Mouse (Mus musculus) heart, embryonic 16.5 days (tissue): ENCODE results near the gene Guk1. TPM values are rescaled to one million over a fixed set of nuclear protein-coding genes. Genes with fewer than 3 reads are reported as not detected.

Source experiments
- ATAC-seq: fragments of 200-750 bp; cut with Nextera tagmentation; replicated peaks from 2 replicates; pipeline ENCODE4 v1.8.0; 2017; ENCODE audit warnings: moderate number of reproducible peaks; ENCODE audit not compliant: insufficient read depth, low FRiP score; ENCODE audit errors: extremely low read depth
- H3K27ac ChIP-seq: fragments of 300-500 bp; sonication (generic); 2 replicates; pipeline ENCODE4 v1.5.1; 2014; ENCODE audit warnings: mild to moderate bottlenecking, low read length, control low read depth, moderate library complexity
- H3K27me3 ChIP-seq: fragments of 300-500 bp; sonication (generic); 2 replicates; pipeline ENCODE4 v1.6.1; 2014; ENCODE audit warnings: low read length, mixed read lengths; ENCODE audit not compliant: control insufficient read depth, insufficient read depth
- H3K36me3 ChIP-seq: fragments of 300-500 bp; sonication (generic); 2 replicates; pipeline ENCODE4 v1.6.1; 2014; ENCODE audit not compliant: control insufficient read depth, insufficient read depth
- H3K4me1 ChIP-seq: fragments of 300-500 bp; sonication (generic); 2 replicates; pipeline ENCODE4 v1.6.1; 2014; ENCODE audit warnings: low read length, mixed read lengths; ENCODE audit not compliant: control insufficient read depth, insufficient read depth
- H3K4me2 ChIP-seq: fragments of 300-500 bp; sonication (generic); 2 replicates; pipeline ENCODE4 v1.6.1; 2014; ENCODE audit warnings: low read depth, mild to moderate bottlenecking, control low read depth, low read length
- H3K4me3 ChIP-seq: fragments of 300-500 bp; sonication (generic); 2 replicates; pipeline ENCODE4 v1.5.1; 2014; ENCODE audit warnings: mild to moderate bottlenecking, control low read depth, low read length
- H3K9ac ChIP-seq: fragments of 300-500 bp; sonication (generic); 2 replicates; pipeline ENCODE4 v1.6.1; 2014; ENCODE audit warnings: low read length, control low read depth
- H3K9me3 ChIP-seq: fragments of 300-500 bp; sonication (generic); replicated peaks from 2 replicates; pipeline ENCODE4 v1.6.1; 2016; ENCODE audit warnings: low read length; ENCODE audit not compliant: control insufficient read depth
- WGBS: fragments of 180-500 bp; shearing (Covaris S2); extraction: QIAGEN DNeasy Blood & Tissue Kit; methylation state at CpG from one replicate; pipeline ENCODE4 v1.1.7; 2014; 5-methylcytosine and 5-hydroxymethylcytosine counted together
- polyA plus RNA-seq: library from polyadenylated mRNA; unstranded; fragments of >200 nt; fragmentation: Nextera tagmentation; extraction: Ambion mirVana; gene quantifications from 2 replicates; pipeline ENCODE4 v1.2.1, GENCODE M21; 2015

The Guk1 gene
- polyA plus RNA-seq, 1 experiment from 2014 or later = 130 TPM

GRCm38 (mm10) chr11:59141772-59142370 is 50.1 kb downstream of the Guk1 start:
- peaks cover 5% of the 10 kb centered on the region for H3K27me3 ChIP-seq
- ATAC-seq = no peak
- H3K9me3 ChIP-seq = no peaks in the 10 kb centered on the region; the same call in 1 of the 2 replicates
- peaks cover 14% of the 10 kb centered on the region for H3K4me1 ChIP-seq
- H3K4me2 ChIP-seq = peak overlapping the region; percentile 55
- no peak overlapping the region; the same call in 1 of the 2 replicates for H3K4me3 ChIP-seq
- peak overlapping the region; percentile 40 for H3K9ac ChIP-seq
- H3K27ac ChIP-seq = no peak overlapping the region
- H3K36me3 ChIP-seq = no peaks in the 10 kb centered on the region
- WGBS = 8% methylated on average over 14 of the region's 14 CpGs

GRCm38 (mm10) chr11:59138537-59139486 is 53.2 kb downstream of the Guk1 start:
- peak overlapping the region; percentile 75 for H3K4me2 ChIP-seq
- H3K27ac ChIP-seq = peak overlapping the region; percentile 95
- H3K36me3 ChIP-seq = peaks cover under 1% of the 10 kb centered on the region; the same call in 1 of the 2 replicates
- peak; percentile 83 for ATAC-seq
- H3K4me3 ChIP-seq = peak overlapping the region; percentile 51
- peaks cover 32% of the 10 kb centered on the region for H3K27me3 ChIP-seq
- 36% methylated on average over 19 of the region's 19 CpGs for WGBS
- H3K4me1 ChIP-seq = peaks cover 38% of the 10 kb centered on the region
- peak overlapping the region; percentile 81 for H3K9ac ChIP-seq
- H3K9me3 ChIP-seq = no peaks in the 10 kb centered on the region; the same call in 1 of the 2 replicates

- Histone ChIP-seq H3K36me3 (peaks cover 8% of the 10 kb centered on the region; the same call in 1 of the 2 replicates), H3K4me1 (peaks cover 38% of the 10 kb centered on the region), H3K4me3 (peak overlapping the region; percentile 51), H3K9ac (peak overlapping the region; percentile 81), H3K4me2 (peak overlapping the region; percentile 75), H3K27me3 (peaks cover 40% of the 10 kb centered on the region), H3K9me3 (no peaks in the 10 kb centered on the region), H3K27ac (no peak overlapping the region; the same call in 1 of the 2 replicates)
- ATAC-seq = no peak
- WGBS = 58% methylated on average over 12 of the region's 12 CpGs
Observed at GRCm38 (mm10) chr11:59136994-59137706, 54.9 kb downstream of the Guk1 start.

GRCm38 (mm10) chr11:59135904-59136452 is 56.0 kb downstream of the Guk1 start, which contains the start of gene Obscn:
Obscn (minus strand) TSS chr11:59136402.
- Histone ChIP-seq H3K4me1 (peaks cover 34% of the 10 kb centered on the region), H3K27ac (no peak within 1 kb of the TSS), H3K36me3 (peaks cover 8% of the 10 kb centered on the region; the same call in 1 of the 2 replicates), H3K27me3 (peaks cover 40% of the 10 kb centered on the region), H3K9me3 (no peaks in the 10 kb centered on the region), H3K4me2 (peak within 1 kb of the TSS; percentile 75), H3K9ac (peak within 1 kb of the TSS; percentile 81), H3K4me3 (peak within 1 kb of the TSS; percentile 51)
- WGBS = 31% methylated on average over 44 of the region's 44 CpGs
- no peak for ATAC-seq

GRCm38 (mm10) chr11:59135051-59135820 is 56.8 kb downstream of the Guk1 start:
- Histone ChIP-seq H3K9ac (0 out of 2 replicates have a peak overlapping the region, but pooled peaks have one; percentile 42), H3K4me3 (peak overlapping the region; percentile 21), H3K27ac (no peak overlapping the region), H3K4me1 (peaks cover 34% of the 10 kb centered on the region), H3K4me2 (peak overlapping the region; percentile 75), H3K36me3 (peaks cover 8% of the 10 kb centered on the region; the same call in 1 of the 2 replicates), H3K27me3 (peaks cover 40% of the 10 kb centered on the region), H3K9me3 (no peaks in the 10 kb centered on the region)
- WGBS = 24% methylated on average over 55 of the region's 55 CpGs
- no peak for ATAC-seq

- 14% methylated on average over 34 of the region's 35 CpGs for WGBS
- peak overlapping the region; percentile 27 for H3K4me3 ChIP-seq
Observed at GRCm38 (mm10) chr11:59134373-59134997, 57.5 kb downstream of the Guk1 start.

More at GRCm38 (mm10) chr11:59134373-59134997, 57.5 kb downstream of the Guk1 start:
- Histone ChIP-seq H3K9me3 (no peaks in the 10 kb centered on the region), H3K4me2 (peak overlapping the region; percentile 75), H3K36me3 (peaks cover 13% of the 10 kb centered on the region), H3K27me3 (peaks cover 40% of the 10 kb centered on the region), H3K9ac (peak overlapping the region; percentile 50), H3K4me1 (peaks cover 32% of the 10 kb centered on the region), H3K27ac (0 out of 2 replicates have a peak overlapping the region, but pooled peaks have one; percentile 13)
- no peak; the same call in 1 of the 2 replicates for ATAC-seq
